Mouse (Mus musculus): ENCODE data around the gene Frmd5.

- TF ChIP-seq CTCF (IDR thresholded peaks at IDR 0.05; ENCODE audit: extremely low read depth, insufficient read depth, low read length) (no peak), POLR2A (IDR thresholded peaks at IDR 0.05; ENCODE audit: extremely low read depth, insufficient read depth, low read length) (no peak)
Measured at GRCm38 (mm10) chr2:121575741-121576201, 231.1 kb downstream of the Frmd5 start.
